Mouse (Mus musculus): ENCODE data around the gene Fam213a. TPM values are rescaled to one million over a fixed set of nuclear protein-coding genes. Genes with fewer than 3 reads are reported as not detected.

Gene Fam213a
- total and polyA plus RNA-seq, 2 experiments from 2014 or later, result 50.0 to 124 TPM

GRCm38 (mm10) chr14:40947431-40948394, 65.9 kb downstream of the Fam213a start:
- Histone ChIP-seq H3K4me3 (ENCODE audit: low read depth, low read length) (no peak overlapping the region), H3K4me2 (ENCODE audit: low read depth, low read length, poor library complexity, severe bottlenecking) (no peak overlapping the region), H3K27me3 (ENCODE audit: insufficient read depth, low read length) (no peaks in the 10 kb centered on the region), H3K9ac (replicated peaks; ENCODE audit: low read length, poor library complexity, severe bottlenecking) (no peak overlapping the region), H3K9me3 (ENCODE audit: low read length) (no peaks in the 10 kb centered on the region), H3K36me3 (ENCODE audit: insufficient read depth, low read length) (no peaks in the 10 kb centered on the region), H3K27ac (ENCODE audit: low read depth, low read length) (no peak overlapping the region), H3K4me1 (ENCODE audit: insufficient read depth, low read length) (0 out of 2 replicates have a peak, but pooled peaks cover 9% of the 10 kb centered on the region)
- ATAC-seq (ENCODE audit: low FRiP score) (no peak), DNase-seq (ENCODE audit: low spot score) (no peak)
- no peak for TF ChIP-seq CTCF (IDR thresholded peaks at IDR 0.05)
- 84% methylated on average over 14 of the region's 14 CpGs for WGBS

DNA sequence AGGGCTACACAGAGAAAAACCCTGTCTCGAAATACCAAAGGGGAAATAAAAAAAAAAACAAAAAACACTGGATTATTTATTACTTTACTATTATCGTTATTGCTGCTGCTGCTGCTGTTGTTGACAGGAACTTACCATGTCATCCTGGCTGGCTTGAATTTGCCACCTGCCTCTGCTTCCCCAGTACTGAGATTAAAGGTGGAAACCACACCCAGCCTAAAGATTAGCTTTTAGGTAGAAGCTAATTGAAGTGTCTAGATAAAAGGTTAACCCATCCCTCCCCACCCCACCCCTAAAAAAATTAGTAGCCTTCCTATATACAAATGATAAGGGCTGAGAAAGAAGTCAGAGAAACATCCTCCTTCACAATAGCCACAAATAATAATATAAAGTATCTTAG, 69.8 kb downstream of the Fam213a start:
- TF ChIP-seq CTCF (IDR thresholded peaks at IDR 0.05), result no peak
- Histone ChIP-seq H3K4me3 (ENCODE audit: low read depth, low read length) (no peak overlapping the region), H3K27ac (ENCODE audit: low read depth, low read length) (no peak overlapping the region), H3K9ac (replicated peaks; ENCODE audit: low read length, poor library complexity, severe bottlenecking) (no peak overlapping the region), H3K27me3 (ENCODE audit: insufficient read depth, low read length) (no peaks in the 10 kb centered on the region), H3K4me2 (ENCODE audit: low read depth, low read length, poor library complexity, severe bottlenecking) (no peak overlapping the region), H3K36me3 (ENCODE audit: insufficient read depth, low read length) (no peaks in the 10 kb centered on the region), H3K4me1 (ENCODE audit: insufficient read depth, low read length) (0 out of 2 replicates have a peak, but pooled peaks cover 2% of the 10 kb centered on the region), H3K9me3 (ENCODE audit: low read length) (no peaks in the 10 kb centered on the region)
- ATAC-seq (ENCODE audit: low FRiP score) (no peak), DNase-seq (ENCODE audit: low spot score) (no peak)
- WGBS, result 97% methylated on average over 2 of the region's 2 CpGs

Other genes starting within 250 kb of the Fam213a start
- gene Sh2d4b, start 120.5 kb downstream of the Fam213a start, total RNA-seq (2014; rRNA removed), result 3.0 and 3.7 TPM in 2 replicates
- gene Sh2d4b, start 120.5 kb downstream of the Fam213a start, polyA plus RNA-seq (2015; fragmentation: Nextera tagmentation; extraction: Ambion mirVana), result 0.44 and 0.74 TPM in 2 replicates
- gene Tspan14, start 47.0 kb downstream of the Fam213a start, total RNA-seq (2014; rRNA removed), result 31.2 and 31.8 TPM in 2 replicates
- 28.3 and 31.3 TPM in 2 replicates for gene Tspan14, start 47.0 kb downstream of the Fam213a start, polyA plus RNA-seq (2015; fragmentation: Nextera tagmentation; extraction: Ambion mirVana)
- not detected in 2 replicates for gene Dydc2, start 55.4 kb upstream of the Fam213a start, total RNA-seq (2014; rRNA removed)
- 0.72 and 0.92 TPM in 2 replicates for gene Dydc2, start 55.4 kb upstream of the Fam213a start, polyA plus RNA-seq (2015; fragmentation: Nextera tagmentation; extraction: Ambion mirVana)
- gene Dydc1, start 59.1 kb upstream of the Fam213a start, total RNA-seq (2014; rRNA removed), result 0.33 TPM in 1 of 2 replicates, not detected in the other
- 0.23 TPM in 1 of 2 replicates, not detected in the other for gene Dydc1, start 59.1 kb upstream of the Fam213a start, polyA plus RNA-seq (2015; fragmentation: Nextera tagmentation; extraction: Ambion mirVana)
- gene Mat1a, start 91.2 kb upstream of the Fam213a start, total RNA-seq (2014; rRNA removed), result not detected in 2 replicates
- gene Mat1a, start 91.2 kb upstream of the Fam213a start, polyA plus RNA-seq (2015; fragmentation: Nextera tagmentation; extraction: Ambion mirVana), result not detected in 2 replicates
- not detected in 2 replicates for gene Sftpa1, start 118.0 kb upstream of the Fam213a start, total RNA-seq (2014; rRNA removed)
- gene Sftpa1, start 118.0 kb upstream of the Fam213a start, polyA plus RNA-seq (2015; fragmentation: Nextera tagmentation; extraction: Ambion mirVana), result not detected in 2 replicates
- gene Mbl1, start 137.7 kb upstream of the Fam213a start, total RNA-seq (2014; rRNA removed), result not detected in 2 replicates
- gene Mbl1, start 137.7 kb upstream of the Fam213a start, polyA plus RNA-seq (2015; fragmentation: Nextera tagmentation; extraction: Ambion mirVana), result not detected in 2 replicates
- not detected in 2 replicates for gene Sftpd, start 171.4 kb upstream of the Fam213a start, total RNA-seq (2014; rRNA removed)
- 0.12 TPM in 1 of 2 replicates, not detected in the other for gene Sftpd, start 171.4 kb upstream of the Fam213a start, polyA plus RNA-seq (2015; fragmentation: Nextera tagmentation; extraction: Ambion mirVana)

Data from midbrain, postnatal 0 days (tissue).